In the genomic region with DNA sequence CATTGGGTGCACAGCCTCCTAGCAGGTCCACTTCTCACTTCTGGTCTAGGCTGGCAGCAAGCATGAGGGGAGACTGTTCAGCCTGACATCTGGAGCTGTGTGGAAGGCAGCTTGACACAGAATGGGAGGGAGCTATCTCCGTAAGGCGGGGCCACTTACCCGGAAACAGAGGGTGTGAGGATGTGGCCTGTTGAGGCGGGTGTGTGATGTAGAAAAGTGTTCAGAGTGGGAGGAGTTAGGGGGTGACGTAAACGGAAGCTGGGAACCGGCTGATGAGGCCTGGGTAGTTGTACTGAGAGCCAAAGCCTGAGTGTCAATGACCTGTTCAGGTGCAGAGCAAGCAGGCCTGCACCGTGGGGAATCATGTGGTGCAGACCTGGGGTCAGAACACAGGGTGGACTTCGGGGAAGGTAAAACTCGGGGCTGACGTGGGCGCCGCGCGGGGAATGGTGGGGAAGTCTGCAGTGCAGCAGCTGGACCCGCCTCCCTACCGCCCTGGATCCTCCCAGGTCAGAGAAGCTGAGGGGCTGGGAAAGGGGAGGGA, we compare ENCODE assay signal across 8 mouse cellular contexts. TPM values are rescaled to one million over a fixed set of nuclear protein-coding genes. Genes with fewer than 3 reads are reported as not detected.
DNase-seq lines count a peak whose midpoint lies in the region; ATAC-seq and TF ChIP-seq lines count a peak whose summit lies in the region.
"Not testable (repeated sequence)": the region's sequence is repeated elsewhere in the genome, so short reads cannot be mapped to it uniquely, and the experiment has no call there.

Gene Zfp983 (plus strand): TSS at position 261 of the 544 bp plus-strand sequence.

- peak within 1 kb of the TSS; percentile 68 for H3K9ac ChIP-seq in heart, embryonic 12.5 days
- H3K9ac ChIP-seq in kidney, postnatal 0 days (ENCODE audit: low read depth, low read length) = peak within 1 kb of the TSS; percentile 52; the same call in 1 of the 2 replicates
- H3K9ac ChIP-seq in liver, embryonic 11.5 days (ENCODE audit: low read depth, low read length) = peak within 1 kb of the TSS; percentile 56
- H3K9ac ChIP-seq in stomach, embryonic 14.5 days (replicated peaks; ENCODE audit: low read depth, low read length) = not testable (repeated sequence)

- peak within 1 kb of the TSS; percentile 59 for H3K4me3 ChIP-seq in heart, embryonic 12.5 days
- H3K4me3 ChIP-seq in kidney, postnatal 0 days (replicated peaks; ENCODE audit: low read depth, low read length) = peak within 1 kb of the TSS; percentile 38
- peak within 1 kb of the TSS; percentile 52 for H3K4me3 ChIP-seq in liver, embryonic 11.5 days (ENCODE audit: low read depth, low read length)
- peak within 1 kb of the TSS; percentile 37 for H3K4me3 ChIP-seq in stomach, embryonic 14.5 days (ENCODE audit: low read depth, low read length)

- H3K4me1 ChIP-seq in heart, embryonic 12.5 days (replicated peaks); kidney, postnatal 0 days (replicated peaks; ENCODE audit: insufficient read depth, low read length); liver, embryonic 11.5 days (replicated peaks; ENCODE audit: control insufficient read depth, insufficient read depth, low read length); stomach, embryonic 14.5 days (ENCODE audit: control insufficient read depth, insufficient read depth, low read length): not testable (repeated sequence)

- WGBS in heart, embryonic 12.5 days = under 1% methylated on average over 17 of the region's 17 CpGs
- 1% methylated on average over 17 of the region's 17 CpGs for WGBS in kidney, postnatal 0 days
- WGBS in liver, embryonic 11.5 days = 0% methylated on average over 17 of the region's 17 CpGs
- WGBS in stomach, embryonic 14.5 days = under 1% methylated on average over 17 of the region's 17 CpGs

- not testable (repeated sequence) for H3K9me3 ChIP-seq in heart, embryonic 12.5 days (replicated peaks); kidney, postnatal 0 days (replicated peaks; ENCODE audit: low read length); liver, embryonic 11.5 days (ENCODE audit: control insufficient read depth, low read length); stomach, embryonic 14.5 days (ENCODE audit: control insufficient read depth, low read depth, low read length)

- TF ChIP-seq CTCF in kidney, postnatal 0 days (IDR thresholded peaks at IDR 0.05; ENCODE audit: low read depth) = not testable (repeated sequence)

- not testable (repeated sequence) for H3K27me3 ChIP-seq in heart, embryonic 12.5 days (replicated peaks); kidney, postnatal 0 days (ENCODE audit: insufficient read depth, low read length); liver, embryonic 11.5 days (replicated peaks; ENCODE audit: control insufficient read depth, insufficient read depth, low read length); stomach, embryonic 14.5 days (ENCODE audit: control insufficient read depth, insufficient read depth, low read length)

- not testable (repeated sequence) for H3K36me3 ChIP-seq in heart, embryonic 12.5 days; kidney, postnatal 0 days (ENCODE audit: insufficient read depth, low read length); liver, embryonic 11.5 days (ENCODE audit: control insufficient read depth, insufficient read depth, low read length); stomach, embryonic 14.5 days (ENCODE audit: control insufficient read depth, insufficient read depth, low read length)

- H3K4me2 ChIP-seq in heart, embryonic 12.5 days = peak within 1 kb of the TSS; percentile 63
- peak within 1 kb of the TSS; percentile 47 for H3K4me2 ChIP-seq in kidney, postnatal 0 days (ENCODE audit: low read length)
- H3K4me2 ChIP-seq in liver, embryonic 11.5 days = peak within 1 kb of the TSS; percentile 62
- peak within 1 kb of the TSS; percentile 37 for H3K4me2 ChIP-seq in stomach, embryonic 14.5 days (replicated peaks; ENCODE audit: low read depth, low read length)

- H3K27ac ChIP-seq in heart, embryonic 12.5 days (ENCODE audit: poor library complexity, severe bottlenecking) = peak within 1 kb of the TSS; percentile 68
- peak within 1 kb of the TSS; percentile 67; the same call in 1 of the 2 replicates for H3K27ac ChIP-seq in kidney, postnatal 0 days
- peak within 1 kb of the TSS; percentile 65; the same call in 1 of the 2 replicates for H3K27ac ChIP-seq in liver, embryonic 11.5 days (ENCODE audit: low read depth, low read length)
- peak within 1 kb of the TSS; percentile 71 for H3K27ac ChIP-seq in stomach, embryonic 14.5 days (ENCODE audit: low read length)

- peak; percentile 95 for DNase-seq in CD4-positive helper T cell, adult 2 months (ENCODE audit: low read depth, low spot score)
- DNase-seq in brain, embryonic 18.5 days (ENCODE audit: low read depth, low spot score) = peak; percentile 69
- peak; percentile 96 for DNase-seq in kidney, postnatal 0 days (ENCODE audit: low spot score)
- DNase-seq in liver, embryonic 11.5 days (ENCODE audit: low spot score) = peak; percentile 75
- peak; percentile 96 for DNase-seq in naive thymus-derived CD4-positive, alpha-beta T cell, adult 2 months (ENCODE audit: low read depth)

- peak; percentile 98 for ATAC-seq in erythroid progenitor cell, adult 5-6 weeks (replicated peaks; ENCODE audit: low FRiP score, poor library complexity, severe bottlenecking)
- ATAC-seq in heart, embryonic 12.5 days (ENCODE audit: insufficient number of reproducible peaks, low FRiP score) = peak; percentile 99
- peak; percentile 99 for ATAC-seq in kidney, postnatal 0 days (replicated peaks; ENCODE audit: low FRiP score, low read depth)
- ATAC-seq in liver, embryonic 11.5 days (replicated peaks; ENCODE audit: low FRiP score) = peak; percentile 100
- ATAC-seq in stomach, embryonic 14.5 days (ENCODE audit: insufficient number of reproducible peaks, insufficient read depth, low FRiP score, low read depth) = peak; percentile 100

RNA-seq across cellular contexts. Expression of gene Zfp983, which starts in this region (rescaled TPM):
- 3.6 and 10.1 TPM in 2 replicates for total RNA-seq in erythroid progenitor cell, adult 5-6 weeks (2015; ENCODE audit: low replicate concordance)
- 1.3 and 1.4 TPM in 2 replicates for total RNA-seq in erythroid progenitor cell, adult 5-6 weeks (2017; ENCODE audit: low replicate concordance)
- 4.3 and 5.1 TPM in 2 replicates for polyA plus RNA-seq in heart, embryonic 12.5 days (2016; fragmentation: Nextera tagmentation; extraction: Ambion mirVana)
- 2.7 and 3.4 TPM in 2 replicates for polyA plus RNA-seq in kidney, postnatal 0 days (2015; fragmentation: Nextera tagmentation; extraction: Ambion mirVana)
- 3.4 and 3.9 TPM in 2 replicates for polyA plus RNA-seq in liver, embryonic 11.5 days (2014; fragmentation: Nextera tagmentation; extraction: Ambion mirVana)
- 4.9 and 6.3 TPM in 2 replicates for polyA plus RNA-seq in stomach, embryonic 14.5 days (2014; fragmentation: Nextera tagmentation; extraction: Ambion mirVana)

Comparison
In these comparisons a context has a peak if more than half of its experiments do, and no peak if none do; other contexts are left out.
1. Peak in every context shown above with its lines: DNase-seq, ATAC-seq, H3K4me3 ChIP-seq and H3K27ac ChIP-seq.